22 mouse cellular contexts compared by ENCODE assay signal in genomic region chr8:79649569-79649968, GRCm38 (mm10).
"Had no signal": no experiment of that assay in that cellular context is flagged by ENCODE, and none has a peak within 500 bp of the region (broad histone marks: within the 10 kb centered on the region; RNA-seq: fewer than 3 reads in every experiment).

No protein-coding gene starts in this region.

- ATAC-seq: liver, embryonic 12.5 days; midbrain, embryonic 13.5 days; midbrain, embryonic 16.5 days had no signal

- H3K27ac ChIP-seq: kidney, embryonic 15.5 days; left cerebral cortex, adult 2 months; limb, embryonic 12.5 days; liver, embryonic 12.5 days; liver, embryonic 15.5 days; midbrain, embryonic 10.5 days; midbrain, embryonic 13.5 days; neural tube, embryonic 13.5 days; stomach, embryonic 15.5 days had no signal

- H3K4me1 ChIP-seq: kidney, embryonic 15.5 days; midbrain, embryonic 10.5 days; midbrain, embryonic 13.5 days; neural tube, embryonic 13.5 days; stomach, embryonic 15.5 days had no signal

- DNase-seq: kidney, adult 11 months; kidney, adult 8-10 months; kidney, postnatal 10 days; layer of hippocampus, postnatal 36 days; liver; retina, postnatal 1 day; right cerebral cortex, postnatal 25 days; spleen, adult 18-20 months; thymus, postnatal 14 days; thymus, postnatal 4 days had no signal

- H3K9ac ChIP-seq: kidney, embryonic 15.5 days; limb, embryonic 12.5 days; liver, embryonic 12.5 days; liver, embryonic 15.5 days; midbrain, embryonic 13.5 days; neural tube, embryonic 13.5 days; stomach, embryonic 15.5 days had no signal

- H3K9me3 ChIP-seq: kidney, embryonic 15.5 days; limb, embryonic 12.5 days; liver, embryonic 12.5 days; liver, embryonic 15.5 days; megakaryocyte, embryonic 14.5 days; midbrain, embryonic 10.5 days; midbrain, embryonic 13.5 days; neural tube, embryonic 13.5 days; stomach, embryonic 15.5 days had no signal

- H3K4me3 ChIP-seq: kidney, embryonic 15.5 days; left cerebral cortex, adult 2 months; limb, embryonic 12.5 days; liver, embryonic 12.5 days; liver, embryonic 15.5 days; megakaryocyte, embryonic 14.5 days; midbrain, embryonic 10.5 days; midbrain, embryonic 13.5 days; myocyte; neural tube, embryonic 13.5 days; stomach, embryonic 15.5 days had no signal

- H3K4me2 ChIP-seq: kidney, embryonic 15.5 days; limb, embryonic 12.5 days; liver, embryonic 12.5 days; liver, embryonic 15.5 days; midbrain, embryonic 13.5 days; neural tube, embryonic 13.5 days; stomach, embryonic 15.5 days had no signal

- H3K27me3 ChIP-seq: kidney, embryonic 15.5 days; limb, embryonic 12.5 days; liver, embryonic 12.5 days; liver, embryonic 15.5 days; megakaryocyte, embryonic 14.5 days; midbrain, embryonic 13.5 days; neural tube, embryonic 13.5 days; stomach, embryonic 15.5 days had no signal
